Mouse (Mus musculus) cerebellum, adult 11-12 months (tissue): Measurements from ENCODE around the gene Atp5h.
A peak's percentile ranks its signal among the peaks of the same experiment; 100 is the strongest.
"Not testable (repeated sequence)": the region's sequence is repeated elsewhere in the genome, so short reads cannot be mapped to it uniquely, and the experiment has no call there.

Source experiments
- DNase-seq: peaks from one replicate; pipeline ENCODE4 v3.0.0; 2022

Atp5h gene

GRCm38 (mm10) chr11:115419531-115420237, at the start of gene Atp5h, which contains the start of gene Kctd2:
Atp5h (minus strand) TSS chr11:115419962.
Kctd2 (plus strand) TSS chr11:115420128.
- DNase-seq, result peak; percentile 96

DNA sequence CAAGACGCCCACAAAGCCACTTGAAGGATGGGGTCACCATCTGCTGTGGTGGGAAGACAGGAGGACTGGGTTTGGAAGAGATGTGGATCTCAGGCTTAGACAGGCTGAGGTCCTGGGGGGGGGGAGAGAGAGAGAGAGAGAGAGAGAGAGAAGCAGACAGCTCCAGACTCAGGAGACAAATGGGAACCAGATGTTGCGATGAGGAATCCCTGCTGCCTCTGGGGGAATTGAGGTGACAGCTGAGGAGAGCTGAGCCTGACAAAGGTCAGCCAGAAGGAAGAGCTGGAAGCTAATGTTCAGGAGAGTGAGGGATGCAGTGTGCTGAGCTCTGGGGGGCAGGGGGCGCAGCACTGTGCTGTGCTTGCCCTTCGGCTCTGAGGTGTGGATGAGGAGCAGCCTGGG, 47.5 kb upstream of the Atp5h start:
- DNase-seq, result no peak

DNA sequence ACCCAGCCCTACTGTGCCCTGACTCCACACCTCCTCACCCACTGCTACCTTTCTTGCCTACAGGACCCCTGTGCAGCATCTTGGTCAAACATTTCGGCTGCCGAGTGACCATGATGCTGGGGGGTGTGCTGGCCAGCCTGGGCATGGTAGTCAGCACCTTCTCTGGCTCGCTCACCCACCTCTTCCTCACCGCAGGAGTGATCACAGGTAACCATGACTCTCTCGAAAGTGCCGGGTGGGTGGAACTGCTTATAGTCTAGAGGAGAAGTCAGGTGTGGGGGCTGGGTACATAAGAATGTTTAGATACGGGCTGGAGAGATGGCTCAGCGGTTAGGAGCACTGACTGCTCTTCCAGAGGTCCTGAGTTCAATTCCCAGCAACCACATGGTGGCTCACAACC, 45.1 kb upstream of the Atp5h start:
- no peak for DNase-seq

DNA sequence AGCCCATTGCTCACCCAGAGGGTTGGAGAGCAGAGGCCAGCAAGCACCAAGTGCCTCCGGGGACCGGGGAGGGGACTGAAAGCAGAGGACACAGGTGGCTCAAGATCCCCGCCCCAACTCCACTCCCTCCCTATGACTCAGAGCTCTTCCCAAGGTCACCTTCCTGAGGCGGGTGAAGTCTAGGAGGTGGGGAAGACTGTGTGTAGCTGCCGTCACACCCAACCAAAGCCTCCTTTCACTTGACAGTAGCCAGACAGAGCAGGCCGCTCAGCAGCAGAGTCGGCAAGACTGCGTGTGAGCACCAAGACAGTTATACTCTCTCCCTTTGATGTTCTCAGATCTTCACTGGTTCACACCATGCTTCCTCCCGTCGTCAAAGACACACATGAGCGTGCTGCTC, 43.6 kb upstream of the Atp5h start:
- DNase-seq, result no peak

DNA sequence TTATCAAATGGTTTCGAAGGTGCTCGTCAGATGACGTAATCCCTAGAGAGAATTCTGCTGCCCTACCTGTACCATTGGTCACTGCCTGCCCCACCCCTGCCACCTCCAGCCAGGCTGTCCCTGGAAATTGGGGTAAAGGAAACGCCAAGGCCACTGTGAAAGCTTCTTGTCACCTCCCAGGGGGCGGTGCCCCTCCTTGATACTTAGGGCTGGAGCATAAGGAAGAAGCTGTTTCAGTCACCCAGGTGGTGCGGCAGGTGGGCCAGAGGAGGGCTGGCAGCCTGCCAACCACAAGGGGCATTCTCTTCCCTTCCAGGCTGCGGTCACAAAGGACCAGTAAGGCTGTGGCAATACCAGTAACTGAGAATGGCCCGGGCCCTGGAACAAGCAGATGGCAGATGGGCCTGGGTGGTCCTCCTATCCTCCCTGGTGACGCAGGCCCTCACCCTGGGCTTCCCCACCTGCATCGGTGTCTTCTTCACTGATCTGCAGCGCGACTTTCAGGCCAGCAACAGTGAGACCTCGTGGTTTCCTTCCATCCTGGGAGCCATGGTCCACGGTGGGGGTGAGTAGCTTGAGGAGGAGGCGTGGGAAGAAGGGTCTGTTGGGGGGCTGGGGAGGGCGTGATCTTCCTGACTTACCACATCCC, 42.6 kb upstream of the Atp5h start, which contains the start of gene Slc16a5:
Gene Slc16a5 (plus strand): TSS at position 232 of the 649 bp plus-strand sequence.
- no peak for DNase-seq

GRCm38 (mm10) chr11:115461846-115462242, 42.1 kb upstream of the Atp5h start:
- DNase-seq, result no peak

DNA sequence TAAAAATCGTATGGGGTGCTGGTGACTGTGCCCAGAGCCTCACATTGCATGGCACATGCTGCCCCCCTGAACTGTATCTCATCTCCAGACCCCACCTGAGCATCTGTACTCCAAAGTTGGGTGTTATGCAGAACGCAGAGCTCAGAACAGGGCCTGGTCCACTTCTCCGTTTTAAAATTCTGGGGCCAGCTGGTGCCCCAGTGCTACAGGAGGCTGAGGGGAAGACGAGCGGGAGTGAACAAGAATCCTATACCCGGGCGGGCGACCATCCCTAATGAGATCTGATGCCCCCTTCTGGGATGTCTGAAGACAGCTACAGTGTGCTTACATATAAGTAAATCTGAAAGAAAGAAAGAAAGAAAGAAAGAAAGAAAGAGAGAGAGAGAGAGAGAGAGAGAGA, 41.2 kb upstream of the Atp5h start:
- no peak for DNase-seq

DNA sequence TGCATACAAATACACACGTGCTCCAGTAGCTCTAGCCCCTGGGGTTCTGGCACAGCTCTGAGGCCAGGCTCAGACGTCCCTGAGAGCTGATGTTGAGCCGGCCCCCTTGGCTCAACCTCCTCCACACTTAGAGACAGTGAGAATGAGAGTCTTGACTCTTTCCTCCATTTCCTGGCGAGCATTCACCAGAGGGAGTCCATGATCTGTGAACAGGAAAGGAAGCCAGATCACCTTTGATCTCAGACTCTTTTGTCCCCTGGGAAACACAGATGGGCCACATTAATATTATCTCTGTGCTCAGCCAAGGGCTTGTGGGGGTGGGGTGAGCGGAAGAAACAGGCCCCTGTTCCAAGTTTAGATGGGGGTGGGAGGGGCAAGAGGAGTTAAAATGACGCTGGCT, 37.6 kb upstream of the Atp5h start:
- DNase-seq, result no peak

GRCm38 (mm10) chr11:115456182-115456581, 36.4 kb upstream of the Atp5h start:
- DNase-seq, result no peak

- DNase-seq, result no peak
These were observed 35.9 kb upstream of the Atp5h start for GRCm38 (mm10) chr11:115455619-115456018.

DNA sequence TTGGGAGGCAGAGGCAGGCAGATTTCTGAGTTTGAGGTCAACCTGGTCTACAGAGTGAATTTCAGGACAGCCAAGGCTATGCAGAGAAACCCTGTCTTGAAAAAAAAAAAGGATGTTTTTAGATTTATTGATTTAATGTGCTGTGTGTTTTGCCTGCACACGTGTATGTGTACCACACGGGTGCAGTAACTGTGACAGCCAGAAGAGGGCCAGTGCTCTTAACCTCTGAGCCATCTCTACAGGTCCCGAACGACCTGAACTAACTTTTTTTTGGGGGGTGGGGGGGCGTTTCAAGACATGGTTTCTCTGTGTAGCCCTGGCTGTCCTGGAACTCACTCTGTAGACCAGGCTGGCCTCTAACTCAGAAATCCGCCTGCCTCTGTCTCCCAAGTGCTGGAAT, 35.1 kb upstream of the Atp5h start:
- DNase-seq, result not testable (repeated sequence)

- DNase-seq, result no peak
These were observed 33.5 kb upstream of the Atp5h start for GRCm38 (mm10) chr11:115453306-115453705.

GRCm38 (mm10) chr11:115452281-115452860, 32.6 kb upstream of the Atp5h start:
- no peak for DNase-seq

GRCm38 (mm10) chr11:115451781-115452241, 32.0 kb upstream of the Atp5h start:
- no peak for DNase-seq

DNA sequence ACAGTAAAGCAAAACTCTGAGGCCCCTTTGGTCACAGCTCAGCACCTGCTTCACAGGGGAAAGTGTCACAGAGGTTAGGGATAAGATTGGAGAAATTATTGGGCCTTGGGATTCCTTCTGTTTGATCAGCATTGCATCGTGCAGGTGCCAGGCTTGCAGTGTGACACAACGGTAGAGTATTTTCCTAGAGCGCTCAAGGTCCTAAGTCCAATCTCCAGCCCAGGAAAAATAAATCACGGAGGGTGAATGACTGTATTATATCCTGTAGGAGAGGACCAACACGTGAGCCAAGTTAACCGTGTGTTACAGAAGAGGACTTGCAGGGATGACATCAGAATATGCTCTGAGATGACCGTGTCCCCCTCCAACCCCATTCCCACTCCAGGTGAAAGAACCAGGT, 30.4 kb upstream of the Atp5h start:
- DNase-seq, result no peak

- DNase-seq, result no peak
These were observed 29.2 kb upstream of the Atp5h start for GRCm38 (mm10) chr11:115448998-115449397.

GRCm38 (mm10) chr11:115448075-115448474, 28.3 kb upstream of the Atp5h start:
- DNase-seq, result no peak

DNA sequence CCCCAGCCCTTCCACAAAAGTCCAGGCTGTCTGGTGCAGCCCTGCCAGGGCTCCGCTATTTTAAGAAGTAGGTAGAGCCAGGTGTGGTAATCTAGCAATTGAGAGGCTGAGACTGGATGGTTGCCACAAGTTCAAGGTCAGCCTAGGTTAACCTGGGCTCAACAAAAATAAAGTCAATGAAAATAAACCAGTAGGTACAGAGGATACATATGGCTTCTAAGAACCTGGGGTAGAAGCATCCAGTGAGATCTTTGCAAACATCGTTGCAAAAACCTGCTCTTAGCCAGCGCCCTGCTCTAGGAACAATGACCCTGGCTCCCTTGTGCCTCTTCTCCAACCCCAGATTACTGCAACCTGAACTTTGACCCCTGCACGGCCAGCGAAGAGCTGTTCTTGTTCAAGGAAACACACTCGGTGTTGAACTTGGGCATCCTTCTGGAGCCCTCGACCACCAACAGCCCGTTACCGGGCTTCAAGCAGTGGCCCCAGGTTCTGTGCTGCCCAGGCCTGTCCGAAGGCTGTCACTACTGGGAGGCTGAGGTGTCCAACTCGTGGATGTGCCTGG, 27.6 kb upstream of the Atp5h start:
- no peak for DNase-seq

GRCm38 (mm10) chr11:115446906-115447305, 27.1 kb upstream of the Atp5h start:
- DNase-seq, result no peak

DNA sequence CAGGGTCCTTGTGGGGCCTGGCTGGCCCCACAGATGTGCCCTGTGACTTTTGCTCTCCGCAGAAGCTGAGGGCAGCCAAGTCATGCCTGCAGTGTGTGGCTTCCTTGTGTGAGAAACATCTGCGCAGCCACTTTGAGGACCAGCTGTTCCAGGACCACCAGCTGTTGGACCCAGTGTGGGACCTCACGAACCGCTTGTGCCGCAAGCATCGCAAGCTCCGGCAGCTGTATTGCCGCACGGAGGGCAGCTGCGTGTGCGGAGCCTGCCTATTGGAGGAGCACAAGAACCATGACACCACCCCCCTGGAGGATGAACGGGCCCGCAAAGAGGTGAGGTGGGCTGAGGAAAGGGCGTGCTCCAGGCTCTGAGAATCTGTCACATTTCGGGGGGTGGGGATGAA, 21.7 kb upstream of the Atp5h start:
- no peak for DNase-seq

DNA sequence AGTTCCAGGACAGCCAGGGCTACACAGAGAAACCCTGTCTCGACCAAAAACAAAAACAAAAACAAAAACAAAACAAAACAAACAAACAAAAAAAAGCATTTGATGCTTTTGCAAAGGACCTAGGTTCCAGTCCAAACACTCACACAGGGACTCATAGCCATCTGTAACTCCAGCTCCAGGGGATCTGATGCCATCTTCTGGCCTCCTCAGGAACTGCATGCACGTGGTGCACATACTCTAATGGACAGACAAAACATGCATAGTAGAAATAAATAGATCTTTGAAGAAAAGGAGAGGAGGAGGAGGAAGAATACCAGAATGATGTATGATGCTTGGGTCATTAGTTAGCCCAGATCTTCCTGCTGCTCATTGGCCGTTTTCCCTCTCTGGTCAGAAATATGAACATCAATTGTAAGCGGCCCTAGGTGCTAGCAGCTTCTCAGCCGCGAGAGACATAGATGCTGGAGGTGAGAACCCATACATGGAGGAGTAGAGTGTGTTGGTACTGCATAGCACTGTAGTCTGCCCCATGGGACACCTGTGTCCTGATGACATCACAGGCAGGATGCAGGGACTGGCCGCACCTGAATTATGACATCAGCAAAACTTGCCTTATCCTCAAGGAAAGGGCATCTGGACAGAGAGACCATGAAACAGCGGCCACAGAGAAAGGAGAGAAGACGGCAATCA, 20.3 kb upstream of the Atp5h start, which contains the start of gene Trim80:
Gene Trim80 (plus strand): TSS at position 640 of the 690 bp plus-strand sequence.
- no peak for DNase-seq

GRCm38 (mm10) chr11:115439326-115439725, 19.6 kb upstream of the Atp5h start:
- no peak for DNase-seq

- no peak for DNase-seq
These were observed 17.9 kb upstream of the Atp5h start for GRCm38 (mm10) chr11:115437571-115438122.
